Mouse (Mus musculus) granulocyte monocyte progenitor cell, adult 5-6 weeks (primary cell): ENCODE data around the gene Fam19a3. TPM values are rescaled to one million over a fixed set of nuclear protein-coding genes. Genes with fewer than 3 reads are reported as not detected.
A peak's percentile ranks its signal among the peaks of the same experiment; 100 is the strongest.
"Not testable (repeated sequence)": the region's sequence is repeated elsewhere in the genome, so short reads cannot be mapped to it uniquely, and the experiment has no call there.

Source experiments
- ATAC-seq: replicated peaks from 2 replicates; pipeline ENCODE4 v1.8.0; 2016; ENCODE audit warnings: mild to moderate bottlenecking, moderate TSS enrichment, inconsistent platforms; ENCODE audit not compliant: poor library complexity, severe bottlenecking
- total RNA-seq, 2 experiments: library from RNA; stranded (forward) in 1 of 2; stranded (reverse) in 1 of 2; fragments of 200-712, 200-1000 nt in 1 of 2; fragments of >200 nt in 1 of 2; fragmentation: Nextera tagmentation in 1 of 2; gene quantifications; 2 replicates each; pipeline ENCODE4 v1.2.3; 2014 to 2017

Fam19a3 gene
- total RNA-seq, 2 experiments from 2014 or later, result not detected

DNA sequence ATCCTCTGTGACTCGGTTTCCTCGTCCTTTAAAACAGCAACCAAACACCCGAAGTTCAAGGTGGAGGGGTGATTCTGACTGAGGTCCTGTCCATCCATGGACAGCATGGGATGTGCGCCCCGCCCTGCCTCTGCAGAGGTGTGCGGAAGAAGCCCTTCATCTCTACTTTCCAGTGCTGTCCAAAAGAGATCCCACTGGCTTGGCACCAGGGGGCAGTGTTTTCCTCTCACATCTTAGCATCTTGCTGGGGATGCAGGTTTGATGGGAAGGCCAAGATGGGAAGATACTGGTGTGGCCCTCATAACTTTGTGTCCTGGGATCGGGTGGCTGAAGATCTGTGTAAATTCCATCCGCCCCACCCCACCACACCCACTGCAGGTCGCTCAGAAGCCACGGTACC lies 11.6 kb downstream of the Fam19a3 start:
- ATAC-seq, result no peak

DNA sequence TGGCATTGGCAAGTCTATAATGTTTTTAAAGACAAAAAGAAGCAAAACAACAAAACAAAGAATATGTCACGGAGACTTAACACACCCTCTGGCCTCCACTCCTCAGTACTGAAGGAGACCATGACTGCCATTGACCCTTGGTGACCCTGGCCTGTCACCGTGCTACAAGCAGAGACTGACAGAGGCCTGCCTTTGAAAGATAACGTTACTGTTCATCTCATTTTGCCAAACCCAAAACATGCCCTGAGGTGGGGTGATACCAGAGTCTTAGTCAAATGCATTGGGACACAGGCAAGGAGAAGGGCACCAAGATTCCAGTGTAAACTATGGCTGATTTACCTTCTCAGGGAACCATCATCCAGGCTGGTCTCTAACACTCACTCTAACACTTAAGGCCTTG lies 12.5 kb downstream of the Fam19a3 start:
- ATAC-seq, result no peak

DNA sequence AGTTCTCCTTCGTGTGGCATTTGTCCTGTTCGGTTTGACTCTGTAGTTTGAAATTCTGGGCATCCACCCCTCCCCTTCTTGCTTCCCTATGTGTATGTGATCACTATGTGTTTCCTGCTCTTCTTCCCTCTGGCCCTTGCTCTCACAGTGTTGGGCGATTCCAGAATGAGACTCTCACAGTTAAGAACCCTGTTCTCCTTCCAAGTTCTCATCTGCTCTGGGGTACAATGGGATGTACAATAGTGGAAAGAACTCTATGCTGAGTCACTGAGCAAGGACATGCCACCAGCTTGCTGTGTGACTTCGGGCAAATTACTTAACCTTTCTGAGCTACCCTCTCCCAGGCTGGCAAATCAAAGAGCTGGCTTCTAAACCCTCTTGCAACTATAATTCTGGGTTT lies 13.9 kb downstream of the Fam19a3 start:
- ATAC-seq, result no peak

DNA sequence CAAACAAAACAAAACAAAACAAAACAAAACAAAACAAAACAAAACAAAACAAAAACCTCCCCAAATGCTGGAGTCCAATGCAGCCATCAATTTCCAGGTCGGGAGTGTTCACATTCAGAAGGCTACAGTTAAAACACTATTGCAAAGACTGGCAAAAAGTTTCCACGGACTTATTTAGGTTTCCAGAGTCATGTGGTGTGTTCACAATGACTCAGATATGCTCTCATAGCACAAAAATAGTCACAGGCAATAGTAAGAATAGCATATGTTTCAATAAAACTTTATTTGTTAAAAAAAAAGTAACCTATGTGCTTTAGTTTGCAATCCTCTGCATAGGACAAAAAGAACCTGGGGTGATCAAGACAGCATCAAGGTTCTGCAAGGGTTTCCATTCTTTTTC lies 14.5 kb downstream of the Fam19a3 start:
- ATAC-seq, result no peak

DNA sequence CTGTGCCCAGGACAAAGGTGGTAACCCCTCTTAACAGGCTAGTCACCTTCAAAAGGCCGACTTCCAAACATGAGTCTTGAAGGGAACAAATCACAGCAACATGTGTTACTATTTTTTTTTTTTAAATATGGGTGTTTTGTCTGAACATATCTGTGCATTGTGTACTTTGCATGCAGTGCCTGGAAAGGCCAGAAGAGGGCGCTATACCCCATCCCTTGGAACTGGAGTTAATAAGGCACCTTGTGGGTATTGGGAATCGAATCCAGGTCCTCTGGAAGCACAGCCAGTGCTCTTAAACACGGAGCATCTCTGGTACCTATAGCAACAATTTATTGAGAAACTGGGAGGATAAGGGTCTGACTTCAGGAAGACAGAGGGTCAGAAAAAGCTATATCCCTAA lies 16.6 kb downstream of the Fam19a3 start:
- peak; percentile 27; the same call in 1 of the 2 replicates for ATAC-seq

DNA sequence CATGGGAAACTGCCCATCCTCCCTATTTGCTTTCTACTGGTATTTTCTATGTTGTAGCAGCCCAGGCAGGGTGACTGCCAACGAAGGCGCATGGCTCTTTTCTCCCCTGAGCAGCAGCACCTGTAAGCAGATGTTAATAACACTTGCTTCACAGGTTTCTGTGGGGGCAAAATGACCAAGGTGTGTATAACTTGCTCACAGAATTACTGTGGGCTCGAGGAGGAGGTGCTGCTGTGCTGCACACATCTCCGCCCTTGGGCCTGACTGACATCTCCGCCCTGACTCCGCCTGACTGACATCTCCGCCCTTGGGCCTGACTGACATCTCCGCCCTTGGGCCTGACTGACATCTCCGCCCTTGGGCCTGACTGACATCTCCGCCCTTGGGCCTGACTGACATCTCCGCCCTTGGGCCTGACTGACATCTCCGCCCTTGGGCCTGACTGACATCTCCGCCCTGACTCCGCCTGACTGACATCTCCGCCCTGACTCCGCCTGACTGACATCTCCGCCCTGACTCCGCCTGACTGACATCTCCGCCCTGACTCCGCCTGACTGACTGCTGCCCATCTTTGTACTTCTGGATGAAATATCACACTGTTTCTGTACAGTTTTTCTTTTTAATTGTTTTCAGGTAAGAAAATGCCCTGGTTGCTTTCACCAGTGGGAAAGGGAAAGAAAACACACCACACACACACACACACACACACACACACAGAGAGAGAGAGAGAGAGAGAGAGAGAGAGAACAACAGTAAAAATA lies 19.4 kb downstream of the Fam19a3 start:
- not testable (repeated sequence) for ATAC-seq

DNA sequence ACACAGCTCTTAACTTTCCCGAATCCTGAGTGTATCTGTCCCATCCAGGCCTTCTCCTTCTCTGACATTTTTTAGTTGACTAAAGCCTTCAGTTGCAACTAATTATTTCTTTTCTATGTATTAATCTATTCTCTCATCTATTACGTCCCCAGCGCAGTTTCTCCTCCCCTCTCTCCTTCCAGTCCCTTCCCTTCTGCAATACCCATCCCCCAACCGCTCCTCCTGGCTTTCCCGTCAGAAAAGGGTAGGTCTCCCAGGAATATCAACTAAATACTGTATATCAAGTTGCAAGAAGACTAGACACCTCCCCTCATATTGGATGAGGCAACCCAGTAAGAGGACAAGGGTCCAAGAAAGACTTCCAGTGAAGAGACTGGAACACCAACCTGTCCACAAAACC lies 22.8 kb downstream of the Fam19a3 start:
- no peak for ATAC-seq

DNA sequence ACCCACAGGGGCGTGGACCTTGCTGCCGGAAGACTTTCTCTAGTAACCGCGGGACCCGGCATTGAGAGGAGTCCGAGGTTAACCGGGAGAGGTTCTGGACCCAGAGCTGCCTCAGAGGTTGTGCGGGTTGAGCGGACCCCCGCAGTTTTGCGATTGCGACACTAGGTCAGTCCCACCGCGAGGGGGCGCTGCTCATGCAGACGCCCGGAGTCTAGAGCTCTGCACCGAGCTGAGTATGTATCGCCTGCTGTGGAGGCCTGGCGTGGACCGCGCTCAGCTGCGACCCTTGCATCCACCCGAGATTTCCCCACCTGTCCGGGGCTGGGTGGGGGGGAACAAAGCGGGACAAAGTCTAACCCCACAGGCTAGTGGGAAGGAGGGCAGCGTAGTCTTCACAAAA lies 23.2 kb downstream of the Fam19a3 start:
- ATAC-seq, result peak; percentile 89

DNA sequence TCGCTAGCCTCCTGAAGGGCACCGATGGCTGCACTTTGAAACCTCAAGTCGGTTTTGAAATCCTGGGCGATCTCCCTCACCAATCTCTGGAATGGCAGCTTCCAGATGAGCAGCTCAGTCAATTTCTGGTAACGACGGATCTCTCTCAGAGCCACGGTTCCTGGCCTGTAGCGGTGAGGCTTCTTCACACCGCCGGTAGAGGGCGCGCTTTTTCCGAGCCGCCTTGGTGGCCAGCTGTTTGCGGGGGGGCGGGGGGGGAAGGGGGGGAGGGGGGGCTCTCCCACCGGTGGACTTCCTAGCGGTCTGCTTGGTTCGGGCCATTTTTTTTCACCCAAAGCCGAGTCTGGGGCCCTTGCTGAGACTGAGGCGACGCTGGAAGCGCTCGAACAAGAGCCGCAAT lies 28.8 kb downstream of the Fam19a3 start:
- peak; percentile 63 for ATAC-seq

DNA sequence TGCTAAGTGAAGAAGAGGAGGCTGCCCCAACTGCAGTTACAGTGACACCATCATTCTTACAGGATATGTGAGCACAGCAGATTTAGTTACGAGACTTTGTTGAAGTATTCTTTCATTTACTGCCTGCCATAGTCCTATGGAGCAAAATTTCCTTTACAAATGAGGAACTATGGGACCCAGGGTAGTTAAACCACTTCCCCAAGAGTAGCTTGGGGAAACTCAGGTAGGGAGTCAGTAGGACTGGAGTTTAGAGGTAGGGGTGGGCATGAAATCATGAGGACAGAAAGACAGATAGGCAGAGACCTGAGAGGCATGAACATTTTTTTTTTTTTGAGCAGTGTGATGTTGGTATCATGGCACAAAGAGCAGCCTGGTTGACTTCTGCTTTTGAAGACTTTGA lies 37.8 kb downstream of the Fam19a3 start:
- ATAC-seq, result peak; percentile 92

DNA sequence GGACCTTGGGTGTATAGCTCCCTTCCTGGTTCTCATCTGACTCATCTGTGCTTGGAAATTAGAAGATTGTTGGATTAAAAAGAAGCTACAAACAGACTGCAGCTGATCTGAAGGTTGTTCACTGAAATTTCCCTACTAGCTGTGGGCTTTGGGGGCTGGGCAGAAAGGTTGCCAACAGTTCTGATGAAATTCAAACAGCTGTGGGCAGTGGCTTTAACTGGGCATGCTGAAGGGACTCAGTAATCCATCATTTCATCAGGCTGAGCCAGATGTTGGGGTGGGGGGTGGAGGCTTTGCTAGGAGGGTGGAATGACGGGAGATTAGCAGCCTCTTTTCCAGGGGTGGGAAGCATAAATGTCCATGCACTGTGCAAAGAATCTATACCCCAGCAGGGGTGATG lies 38.5 kb downstream of the Fam19a3 start:
- 0 out of 2 replicates have a peak, but pooled peaks have one; percentile 26 for ATAC-seq

DNA sequence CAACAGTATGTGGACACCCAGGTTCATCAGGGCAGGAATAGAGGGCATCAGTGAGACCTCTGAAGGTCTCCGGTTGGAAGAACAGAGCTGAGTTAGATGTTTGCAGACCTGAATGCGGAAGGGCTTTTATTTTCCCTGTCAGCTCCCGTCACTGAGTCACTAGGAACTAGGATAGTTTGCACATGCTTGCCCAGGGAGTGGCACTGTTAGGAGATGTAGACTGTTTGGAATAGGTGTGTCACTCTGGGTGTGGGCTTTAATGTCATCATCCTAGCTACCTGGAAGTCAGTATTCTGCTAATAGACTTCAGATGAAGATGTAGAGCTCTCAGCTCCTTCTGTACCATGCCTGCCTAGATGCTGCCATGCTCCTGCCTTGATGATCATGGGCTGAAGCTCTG lies 39.7 kb downstream of the Fam19a3 start:
- ATAC-seq, result no peak

DNA sequence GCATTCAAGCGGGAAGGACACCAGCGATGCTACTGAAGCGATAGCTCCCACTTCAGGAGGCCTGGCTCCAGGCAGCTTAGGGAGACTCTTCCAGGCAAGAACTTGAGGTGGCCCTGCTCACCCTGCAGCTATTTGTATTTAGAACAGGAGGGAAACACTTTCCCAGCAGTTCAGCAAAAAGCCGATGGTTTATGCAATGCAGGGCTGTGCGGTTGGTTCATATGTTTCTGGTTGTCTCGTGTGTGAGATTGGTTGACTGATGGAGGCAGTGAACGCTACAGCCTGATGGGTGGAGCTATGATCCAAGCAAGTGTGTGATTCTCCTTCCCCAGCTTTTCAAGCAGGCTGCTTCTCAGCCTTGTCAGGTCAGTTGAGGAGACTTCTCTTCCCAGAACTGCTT lies 47.0 kb downstream of the Fam19a3 start:
- no peak for ATAC-seq

DNA sequence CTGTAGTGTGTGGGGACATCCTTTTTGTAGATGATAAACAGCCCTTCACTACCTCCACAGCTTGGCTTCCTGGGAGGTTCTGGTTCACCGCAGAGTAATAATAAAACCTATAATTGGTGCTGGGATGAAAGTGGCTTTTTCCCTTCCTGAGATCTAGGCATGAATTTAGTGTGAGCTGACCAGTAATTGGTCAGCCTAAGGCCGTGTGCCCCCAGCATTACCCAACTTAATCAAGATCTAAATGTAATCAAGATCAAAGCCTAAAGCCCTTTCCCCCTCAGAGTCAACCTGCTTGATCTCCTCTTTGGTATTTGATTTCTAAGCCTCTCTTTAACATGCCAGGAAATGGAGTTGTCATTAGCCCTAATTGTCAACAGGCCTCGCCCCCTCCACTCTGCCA lies 48.7 kb downstream of the Fam19a3 start:
- ATAC-seq, result no peak

DNA sequence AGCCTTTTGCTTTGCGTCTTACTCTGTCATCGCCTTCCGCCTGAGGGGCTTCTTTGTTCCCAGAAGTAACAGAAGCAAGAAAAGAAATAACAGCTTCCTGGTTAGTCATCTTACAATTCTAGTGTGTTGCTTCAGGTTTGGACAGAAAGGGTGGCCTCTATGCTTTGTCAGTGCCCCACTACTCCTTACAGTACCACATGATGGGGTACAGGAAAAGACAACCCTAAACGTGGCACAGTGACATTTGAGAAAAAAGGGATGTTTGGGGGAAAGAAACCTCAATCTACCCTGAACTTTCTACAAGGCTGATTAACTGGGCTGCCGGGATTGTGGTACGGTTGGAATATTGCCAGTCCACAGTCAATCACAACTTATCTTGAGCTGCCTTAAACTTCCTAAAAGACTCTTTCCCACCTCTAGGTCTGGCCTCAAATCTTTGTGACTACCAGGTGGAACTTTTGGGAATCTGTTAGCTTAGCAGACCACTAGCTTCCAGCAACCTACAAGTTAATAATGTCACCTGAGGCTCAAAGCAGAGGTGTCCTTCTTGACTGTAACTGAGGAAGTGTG lies 52.3 kb downstream of the Fam19a3 start:
- ATAC-seq, result peak; percentile 20; the same call in 1 of the 2 replicates

Other genes starting within 250 kb of the Fam19a3 start
- 36.4 and 42.5 TPM in 2 replicates for gene Slc16a1, start 143.2 kb downstream of the Fam19a3 start, total RNA-seq (2014; fragmentation: Nextera tagmentation)
- 85.3 and 88.6 TPM in 2 replicates for gene Slc16a1, start 143.2 kb downstream of the Fam19a3 start, total RNA-seq (2017)
- not detected in 2 replicates for gene Ppm1j, start 784 bp downstream of the Fam19a3 start, total RNA-seq (2014; fragmentation: Nextera tagmentation)
- not detected in 2 replicates for gene Ppm1j, start 784 bp downstream of the Fam19a3 start, total RNA-seq (2017)
- not detected in 2 replicates for gene Rhoc, start 6.5 kb upstream of the Fam19a3 start, total RNA-seq (2014; fragmentation: Nextera tagmentation)
- not detected in 2 replicates for gene Rhoc, start 6.5 kb upstream of the Fam19a3 start, total RNA-seq (2017)
- gene Mov10, start 36.7 kb upstream of the Fam19a3 start, total RNA-seq (2014; fragmentation: Nextera tagmentation), result 12.2 and 13.9 TPM in 2 replicates
- 2.4 TPM in 2 replicates for gene Mov10, start 36.7 kb upstream of the Fam19a3 start, total RNA-seq (2017)
- gene St7l, start 82.2 kb upstream of the Fam19a3 start, total RNA-seq (2014; fragmentation: Nextera tagmentation), result 19.7 and 27.5 TPM in 2 replicates
- 18.4 and 30.3 TPM in 2 replicates for gene St7l, start 82.2 kb upstream of the Fam19a3 start, total RNA-seq (2017)
- 194 and 247 TPM in 2 replicates for gene Capza1, start 82.7 kb upstream of the Fam19a3 start, total RNA-seq (2014; fragmentation: Nextera tagmentation)
- gene Capza1, start 82.7 kb upstream of the Fam19a3 start, total RNA-seq (2017), result 262 and 322 TPM in 2 replicates
- not detected in 2 replicates for gene Wnt2b, start 180.1 kb upstream of the Fam19a3 start, total RNA-seq (2014; fragmentation: Nextera tagmentation)
- not detected in 2 replicates for gene Wnt2b, start 180.1 kb upstream of the Fam19a3 start, total RNA-seq (2017)